Mouse (Mus musculus): ENCODE measurements around the gene Rgs7bp. TPM values are rescaled to one million over a fixed set of nuclear protein-coding genes. Genes with fewer than 3 reads are reported as not detected.
"Not testable (repeated sequence)": the region's sequence is repeated elsewhere in the genome, so short reads cannot be mapped to it uniquely, and the experiment has no call there.

Rgs7bp gene
- polyA plus RNA-seq, 1 experiment from 2014 or later: 4.9 TPM

DNA sequence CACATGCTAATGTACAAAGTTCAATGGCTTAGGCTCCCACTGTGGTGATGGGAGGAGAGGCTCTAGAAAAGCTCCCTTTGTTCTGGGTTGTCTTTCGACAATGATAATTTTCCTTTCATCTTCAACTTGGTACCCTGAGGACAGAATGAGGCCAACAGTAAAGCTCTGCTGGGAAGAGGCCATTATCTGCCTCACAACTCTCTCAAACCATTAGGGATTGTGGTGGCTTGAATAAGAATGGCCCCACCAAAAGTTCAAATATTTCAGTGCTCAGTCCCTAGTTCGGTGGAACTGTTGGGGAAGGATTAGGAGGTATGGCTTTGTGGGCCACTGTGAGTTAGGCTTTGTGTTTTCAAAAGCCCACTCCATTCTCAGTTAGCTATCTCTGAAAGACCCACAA is 138.6 kb downstream of the Rgs7bp start:
- Histone ChIP-seq H3K4me3 (no peak overlapping the region), H3K9me3 (no peaks in the 10 kb centered on the region), H3K4me2 (no peak overlapping the region), H3K36me3 (no peaks in the 10 kb centered on the region), H3K27ac (peak overlapping the region; percentile 25), H3K4me1 (replicated peaks) (peaks cover 5% of the 10 kb centered on the region), H3K27me3 (no peaks in the 10 kb centered on the region), H3K9ac (no peak overlapping the region)
- WGBS: 91% methylated on average over 2 of the region's 2 CpGs
- ATAC-seq (ENCODE audit: low FRiP score): no peak

DNA sequence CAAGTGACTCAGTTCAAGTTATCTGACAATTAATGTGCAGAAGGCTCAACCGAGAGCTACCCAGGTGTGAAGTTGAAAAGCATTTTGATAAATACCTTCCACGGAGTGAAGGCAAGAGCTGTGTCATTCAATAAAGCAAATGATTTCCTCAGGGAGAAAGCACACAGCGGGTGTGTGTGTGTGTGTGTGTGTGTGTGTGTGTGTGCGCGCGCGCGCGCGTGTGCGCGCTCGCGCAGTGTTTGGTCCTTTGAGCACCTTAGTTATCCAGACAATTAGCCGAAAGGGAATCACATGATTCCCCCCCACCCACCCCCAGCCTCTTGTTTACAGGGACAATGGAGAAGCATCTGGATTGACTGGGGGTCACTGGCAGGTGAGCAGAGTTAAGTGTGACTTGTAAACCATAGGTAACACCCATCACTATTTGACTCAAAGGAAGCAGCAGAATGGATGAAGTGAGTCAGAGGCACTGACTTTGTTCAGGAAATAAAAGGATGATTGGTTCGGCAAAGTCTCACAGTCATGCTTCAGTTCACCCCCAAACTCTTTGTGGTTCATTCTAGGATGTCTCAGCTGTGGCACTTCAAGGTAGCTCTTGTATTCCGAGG is 140.3 kb downstream of the Rgs7bp start:
- Histone ChIP-seq H3K4me3 (peak overlapping the region; percentile 10), H3K4me2 (peak overlapping the region; percentile 40), H3K27me3 (no peaks in the 10 kb centered on the region), H3K4me1 (replicated peaks) (peaks cover 5% of the 10 kb centered on the region), H3K9me3 (no peaks in the 10 kb centered on the region), H3K9ac (no peak overlapping the region), H3K36me3 (no peaks in the 10 kb centered on the region), H3K27ac (peak overlapping the region; percentile 69)
- peak; percentile 82 for ATAC-seq (ENCODE audit: low FRiP score)
- 57% methylated on average over 17 of the region's 17 CpGs for WGBS

DNA sequence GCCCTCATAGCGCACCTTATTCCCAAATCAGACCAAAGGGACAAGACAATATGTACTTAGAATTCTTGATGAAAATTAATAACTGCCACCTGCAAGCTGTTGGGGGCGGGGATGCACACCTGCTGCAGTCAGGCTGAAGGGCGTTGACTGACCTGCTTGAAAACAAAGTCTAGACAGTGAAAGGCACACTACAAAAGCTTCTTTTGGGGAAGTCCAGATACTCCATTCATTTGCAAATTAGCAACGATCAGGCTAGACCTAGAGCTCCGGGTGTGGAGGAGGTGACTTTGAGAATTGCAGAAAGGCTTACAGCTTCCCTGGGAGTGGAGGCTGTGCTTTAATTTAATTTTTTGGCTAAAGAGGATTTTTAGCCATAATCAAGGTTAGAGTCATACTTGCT is 143.1 kb downstream of the Rgs7bp start:
- not testable (repeated sequence) for ATAC-seq (ENCODE audit: low FRiP score); H3K36me3 ChIP-seq; H3K4me2 ChIP-seq; H3K4me1 ChIP-seq (replicated peaks); H3K9me3 ChIP-seq; H3K27me3 ChIP-seq; H3K9ac ChIP-seq; H3K4me3 ChIP-seq; H3K27ac ChIP-seq
- WGBS: 41% methylated on average over 5 of the region's 5 CpGs

DNA sequence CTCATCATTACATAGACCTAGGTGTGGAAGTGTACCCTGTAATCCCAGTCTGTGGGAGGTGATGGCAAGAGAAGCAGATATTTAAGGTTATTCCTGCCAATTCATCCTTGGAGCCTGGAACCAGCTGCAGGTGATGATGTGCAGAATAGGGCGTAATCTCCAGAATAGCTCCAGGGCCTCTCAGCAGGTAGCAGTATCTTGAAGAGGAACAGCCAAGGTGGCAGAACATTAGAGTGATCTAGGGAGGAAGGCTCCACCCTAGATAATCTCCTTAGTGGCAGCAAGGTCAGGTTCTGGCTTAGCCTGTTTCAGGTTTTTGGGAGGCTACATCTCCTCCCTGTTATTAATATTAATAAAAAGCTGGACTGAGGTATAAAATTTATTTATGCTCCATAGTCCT is 143.7 kb downstream of the Rgs7bp start:
- not testable (repeated sequence) for H3K27ac ChIP-seq; H3K4me1 ChIP-seq (replicated peaks); ATAC-seq (ENCODE audit: low FRiP score); H3K9me3 ChIP-seq; H3K4me3 ChIP-seq; H3K4me2 ChIP-seq; H3K27me3 ChIP-seq; H3K9ac ChIP-seq; H3K36me3 ChIP-seq
- WGBS: 93% methylated on average over 1 of the region's 1 CpGs

DNA sequence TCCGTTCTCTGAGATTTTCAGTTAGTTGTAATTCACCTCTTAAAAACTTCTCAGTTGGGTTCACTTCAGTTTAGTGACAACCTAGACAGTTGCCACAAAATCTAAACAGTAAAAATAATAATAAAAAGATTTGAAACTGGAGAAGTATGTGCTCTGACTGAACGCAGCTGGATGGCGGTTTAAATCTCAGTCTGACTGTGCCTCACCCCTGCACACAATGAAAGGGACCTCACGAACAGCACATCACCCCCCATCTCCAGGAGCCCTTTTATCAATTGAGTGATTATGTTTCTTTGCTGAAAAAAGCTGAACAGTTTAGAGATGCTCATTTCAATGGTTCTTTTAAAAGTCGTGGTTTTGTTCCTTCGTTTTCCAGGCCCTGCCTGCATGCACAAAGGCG is 146.0 kb downstream of the Rgs7bp start:
- H3K27me3 ChIP-seq: no peaks in the 10 kb centered on the region
- H3K9me3 ChIP-seq: no peaks in the 10 kb centered on the region
- no peaks in the 10 kb centered on the region for H3K4me1 ChIP-seq (replicated peaks)
- no peak overlapping the region for H3K4me2 ChIP-seq
- no peaks in the 10 kb centered on the region for H3K36me3 ChIP-seq
- WGBS: 54% methylated on average over 7 of the region's 7 CpGs
- no peak overlapping the region for H3K27ac ChIP-seq
- no peak for ATAC-seq (ENCODE audit: low FRiP score)
- no peak overlapping the region for H3K4me3 ChIP-seq
- H3K9ac ChIP-seq: no peak overlapping the region

Other genes with a start within 250 kb of the Rgs7bp start
- 25.2 and 29.7 TPM in 2 replicates for gene Cwc27, start 237.8 kb downstream of the Rgs7bp start, polyA plus RNA-seq (2015; fragmentation: Nextera tagmentation; extraction: Ambion mirVana)
- gene Shisal2b, start 191.0 kb downstream of the Rgs7bp start, polyA plus RNA-seq (2015; fragmentation: Nextera tagmentation; extraction: Ambion mirVana): 1.3 and 1.7 TPM in 2 replicates
- gene 4933425L06Rik, start 27.2 kb upstream of the Rgs7bp start, polyA plus RNA-seq (2015; fragmentation: Nextera tagmentation; extraction: Ambion mirVana): not detected in 2 replicates
- gene Rnf180, start 239.9 kb upstream of the Rgs7bp start, polyA plus RNA-seq (2015; fragmentation: Nextera tagmentation; extraction: Ambion mirVana): 25.2 and 27.1 TPM in 2 replicates

All from hindbrain, embryonic 13.5 days (tissue).